Mouse (Mus musculus): ENCODE data around the gene 4933430I17Rik. TPM values are rescaled to one million over a fixed set of nuclear protein-coding genes. Genes with fewer than 3 reads are reported as not detected.

The 4933430I17Rik gene
- total and polyA plus RNA-seq, 2 experiments from 2014 or later, result 0.83 TPM; not detected in 1

GRCm38 (mm10) chr4:62557436-62557835 is 32.3 kb downstream of the 4933430I17Rik start:
- H3K27me3 ChIP-seq (ENCODE audit: insufficient read depth, low read length), result no peaks in the 10 kb centered on the region
- DNase-seq (ENCODE audit: low spot score) (no peak), ATAC-seq (no peak)
- no peak for TF ChIP-seq CTCF (IDR thresholded peaks at IDR 0.05; ENCODE audit: low read depth)
- no peak overlapping the region for H3K9ac ChIP-seq (replicated peaks; ENCODE audit: low read length)
- no peak overlapping the region for H3K4me3 ChIP-seq (ENCODE audit: low read length)
- no peak overlapping the region for H3K4me2 ChIP-seq (ENCODE audit: low read depth, low read length)
- no peak overlapping the region for H3K27ac ChIP-seq
- no peaks in the 10 kb centered on the region for H3K36me3 ChIP-seq (ENCODE audit: insufficient read depth, low read length)
- 67% methylated on average over 3 of the region's 3 CpGs for WGBS
- no peaks in the 10 kb centered on the region for H3K9me3 ChIP-seq (ENCODE audit: low read length)
- no peaks in the 10 kb centered on the region for H3K4me1 ChIP-seq (ENCODE audit: insufficient read depth, low read length)

DNA sequence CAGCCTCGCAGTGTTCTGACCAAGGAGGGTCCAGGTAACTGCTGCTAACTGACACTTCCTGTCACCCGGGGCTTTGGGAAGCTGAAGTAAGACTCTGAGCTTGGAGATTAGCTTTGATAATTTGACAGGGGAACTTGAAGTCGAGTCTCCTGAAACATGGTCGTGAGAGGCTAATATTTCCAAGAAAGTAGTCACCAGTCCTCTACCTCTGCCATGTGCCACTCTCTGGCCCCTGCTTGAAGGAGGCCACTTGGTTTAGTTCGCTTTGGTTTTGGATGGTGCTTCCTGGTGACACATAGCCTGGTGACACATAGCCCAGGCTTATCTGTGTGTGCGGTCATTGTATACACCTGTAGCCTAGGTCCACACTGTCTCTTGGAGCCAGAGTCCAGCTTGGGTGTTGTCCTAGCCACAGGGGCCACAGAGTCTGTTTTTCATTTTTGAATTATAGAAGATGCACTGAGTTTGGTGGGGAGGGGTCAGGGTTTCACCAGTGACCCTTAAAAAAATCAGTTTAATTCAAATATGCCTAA is 34.7 kb downstream of the 4933430I17Rik start, which contains the start of gene Rgs3:
Gene Rgs3, plus strand, starts transcription at position 51 of the 533 bp plus-strand sequence.
- DNase-seq (ENCODE audit: low spot score), result no peak
- Histone ChIP-seq H3K4me1 (ENCODE audit: insufficient read depth, low read length) (no peaks in the 10 kb centered on the region), H3K9ac (replicated peaks; ENCODE audit: low read length) (no peak within 1 kb of the TSS), H3K9me3 (ENCODE audit: low read length) (no peaks in the 10 kb centered on the region), H3K4me2 (ENCODE audit: low read depth, low read length) (no peak within 1 kb of the TSS), H3K27ac (no peak within 1 kb of the TSS), H3K27me3 (ENCODE audit: insufficient read depth, low read length) (no peaks in the 10 kb centered on the region), H3K4me3 (ENCODE audit: low read length) (no peak within 1 kb of the TSS), H3K36me3 (ENCODE audit: insufficient read depth, low read length) (no peaks in the 10 kb centered on the region)
- WGBS, result 57% methylated on average over 6 of the region's 6 CpGs
- no peak for TF ChIP-seq CTCF (IDR thresholded peaks at IDR 0.05; ENCODE audit: low read depth)
- no peak for ATAC-seq

GRCm38 (mm10) chr4:62560963-62561629 is 35.9 kb downstream of the 4933430I17Rik start:
- WGBS, result 24% methylated on average over 4 of the region's 4 CpGs
- H3K27ac ChIP-seq, result no peak overlapping the region
- H3K4me1 ChIP-seq (ENCODE audit: insufficient read depth, low read length), result no peaks in the 10 kb centered on the region
- H3K4me3 ChIP-seq (ENCODE audit: low read length), result no peak overlapping the region
- ATAC-seq (peak; percentile 81), DNase-seq (ENCODE audit: low spot score) (peak; percentile 93)
- H3K9me3 ChIP-seq (ENCODE audit: low read length), result no peaks in the 10 kb centered on the region
- H3K27me3 ChIP-seq (ENCODE audit: insufficient read depth, low read length), result no peaks in the 10 kb centered on the region
- H3K36me3 ChIP-seq (ENCODE audit: insufficient read depth, low read length), result no peaks in the 10 kb centered on the region
- no peak overlapping the region for H3K4me2 ChIP-seq (ENCODE audit: low read depth, low read length)
- H3K9ac ChIP-seq (replicated peaks; ENCODE audit: low read length), result no peak overlapping the region
- TF ChIP-seq CTCF (IDR thresholded peaks at IDR 0.05; ENCODE audit: low read depth), result peak; percentile 87

DNA sequence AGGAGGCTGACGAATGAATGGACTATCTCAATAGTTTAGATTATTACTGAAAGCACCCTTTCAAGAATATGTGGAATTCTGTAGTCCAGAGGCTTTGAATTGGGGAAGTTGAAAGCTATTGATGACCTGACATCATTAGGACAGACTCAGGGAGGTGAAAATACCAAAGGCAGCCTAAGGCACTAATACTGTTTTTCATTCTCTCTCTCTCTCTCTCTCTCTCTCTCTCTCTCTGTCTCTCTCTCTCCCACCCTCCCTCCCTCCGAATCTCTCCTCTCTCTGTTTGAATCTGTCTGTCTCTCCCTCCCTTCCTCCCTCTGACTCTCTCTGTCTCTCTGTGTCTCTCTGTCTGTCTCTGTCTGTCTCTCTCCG is 36.4 kb downstream of the 4933430I17Rik start:
- Histone ChIP-seq H3K4me1 (ENCODE audit: insufficient read depth, low read length) (no peaks in the 10 kb centered on the region; the same call in 1 of the 2 replicates), H3K9ac (replicated peaks; ENCODE audit: low read length) (no peak overlapping the region), H3K27me3 (ENCODE audit: insufficient read depth, low read length) (no peaks in the 10 kb centered on the region), H3K4me3 (ENCODE audit: low read length) (no peak overlapping the region), H3K27ac (no peak overlapping the region), H3K36me3 (ENCODE audit: insufficient read depth, low read length) (no peaks in the 10 kb centered on the region), H3K4me2 (ENCODE audit: low read depth, low read length) (no peak overlapping the region), H3K9me3 (ENCODE audit: low read length) (no peaks in the 10 kb centered on the region)
- ATAC-seq (peak; percentile 36; the same call in 1 of the 2 replicates), DNase-seq (ENCODE audit: low spot score) (no peak)
- TF ChIP-seq CTCF (IDR thresholded peaks at IDR 0.05; ENCODE audit: low read depth), result no peak
- WGBS, result 35% methylated on average over 3 of the region's 3 CpGs

DNA sequence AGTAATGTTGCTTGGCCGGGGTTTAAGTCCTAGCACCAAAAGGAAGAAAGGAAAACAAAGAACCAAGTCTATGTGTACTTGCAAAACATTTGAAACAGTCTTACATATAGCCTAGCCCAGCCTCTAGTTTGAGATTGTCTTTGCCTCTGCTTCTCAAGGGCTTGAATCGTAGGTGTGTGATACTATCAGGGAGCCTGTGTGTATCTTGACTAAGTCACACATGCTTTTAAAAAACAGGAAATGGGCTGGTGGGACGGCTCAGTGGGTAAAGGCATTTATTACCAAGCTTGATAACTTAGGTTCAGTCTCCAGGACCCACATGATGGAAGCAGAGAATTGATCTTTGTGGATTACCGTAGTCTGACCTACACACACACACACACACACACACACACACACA is 36.8 kb downstream of the 4933430I17Rik start:
- ATAC-seq, result no peak

GRCm38 (mm10) chr4:62566530-62566929 is 41.4 kb downstream of the 4933430I17Rik start:
- TF ChIP-seq CTCF (IDR thresholded peaks at IDR 0.05; ENCODE audit: low read depth), result no peak
- H3K4me2 ChIP-seq (ENCODE audit: low read depth, low read length), result no peak overlapping the region
- WGBS, result 89% methylated on average over 4 of the region's 4 CpGs
- H3K4me1 ChIP-seq (ENCODE audit: insufficient read depth, low read length), result no peaks in the 10 kb centered on the region; the same call in 1 of the 2 replicates
- H3K9ac ChIP-seq (replicated peaks; ENCODE audit: low read length), result no peak overlapping the region
- H3K9me3 ChIP-seq (ENCODE audit: low read length), result no peaks in the 10 kb centered on the region
- no peak for ATAC-seq
- H3K4me3 ChIP-seq (ENCODE audit: low read length), result no peak overlapping the region
- no peak overlapping the region for H3K27ac ChIP-seq
- no peaks in the 10 kb centered on the region for H3K27me3 ChIP-seq (ENCODE audit: insufficient read depth, low read length)
- no peak for DNase-seq (ENCODE audit: low spot score)
- no peaks in the 10 kb centered on the region for H3K36me3 ChIP-seq (ENCODE audit: insufficient read depth, low read length)

More for the DNA sequence above, 36.8 kb downstream of the 4933430I17Rik start:
- no peaks in the 10 kb centered on the region for H3K9me3 ChIP-seq (ENCODE audit: low read length)
- TF ChIP-seq CTCF (IDR thresholded peaks at IDR 0.05; ENCODE audit: low read depth), result no peak
- H3K9ac ChIP-seq (replicated peaks; ENCODE audit: low read length), result no peak overlapping the region
- 71% methylated on average over 4 of the region's 4 CpGs for WGBS
- H3K4me1 ChIP-seq (ENCODE audit: insufficient read depth, low read length), result no peaks in the 10 kb centered on the region; the same call in 1 of the 2 replicates
- H3K36me3 ChIP-seq (ENCODE audit: insufficient read depth, low read length), result no peaks in the 10 kb centered on the region
- H3K4me2 ChIP-seq (ENCODE audit: low read depth, low read length), result no peak overlapping the region
- H3K27me3 ChIP-seq (ENCODE audit: insufficient read depth, low read length), result no peaks in the 10 kb centered on the region
- H3K4me3 ChIP-seq (ENCODE audit: low read length), result no peak overlapping the region
- no peak for DNase-seq (ENCODE audit: low spot score)
- no peak overlapping the region for H3K27ac ChIP-seq

DNA sequence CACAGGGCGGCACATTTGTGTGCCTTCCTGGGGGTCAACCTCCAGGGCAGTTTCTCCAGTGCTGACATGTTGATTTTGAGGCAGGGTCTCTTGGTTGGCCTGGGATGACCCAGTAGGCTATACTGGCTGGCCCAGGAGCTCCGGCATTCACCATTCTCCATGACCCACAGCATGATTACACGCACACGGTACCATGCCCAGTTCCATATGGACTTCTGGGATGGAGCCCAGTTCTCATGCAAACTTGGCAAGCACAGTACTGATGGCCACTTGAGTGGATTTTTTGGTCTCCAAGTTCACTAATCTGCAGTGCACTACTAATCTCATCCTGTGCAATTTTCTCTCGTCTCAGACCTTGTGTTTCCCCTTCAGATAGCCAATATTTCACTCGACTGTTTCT is 42.5 kb downstream of the 4933430I17Rik start:
- WGBS, result 72% methylated on average over 6 of the region's 6 CpGs
- H3K36me3 ChIP-seq (ENCODE audit: insufficient read depth, low read length), result no peaks in the 10 kb centered on the region
- no peak for TF ChIP-seq CTCF (IDR thresholded peaks at IDR 0.05; ENCODE audit: low read depth)
- H3K9ac ChIP-seq (replicated peaks; ENCODE audit: low read length), result no peak overlapping the region
- H3K4me3 ChIP-seq (ENCODE audit: low read length), result no peak overlapping the region
- H3K4me2 ChIP-seq (ENCODE audit: low read depth, low read length), result no peak overlapping the region
- no peaks in the 10 kb centered on the region for H3K27me3 ChIP-seq (ENCODE audit: insufficient read depth, low read length)
- no peak overlapping the region for H3K27ac ChIP-seq
- no peak for ATAC-seq
- DNase-seq (ENCODE audit: low spot score), result no peak
- no peaks in the 10 kb centered on the region for H3K9me3 ChIP-seq (ENCODE audit: low read length)
- no peaks in the 10 kb centered on the region; the same call in 1 of the 2 replicates for H3K4me1 ChIP-seq (ENCODE audit: insufficient read depth, low read length)

Data from hindbrain, postnatal 0 days (tissue).